Mouse (Mus musculus): ENCODE results near the gene Cds1. TPM values are rescaled to one million over a fixed set of nuclear protein-coding genes. Genes with fewer than 3 reads are reported as not detected.

Cds1 gene
- polyA plus RNA-seq, 1 experiment from 2014 or later, result 9.5 TPM

DNA sequence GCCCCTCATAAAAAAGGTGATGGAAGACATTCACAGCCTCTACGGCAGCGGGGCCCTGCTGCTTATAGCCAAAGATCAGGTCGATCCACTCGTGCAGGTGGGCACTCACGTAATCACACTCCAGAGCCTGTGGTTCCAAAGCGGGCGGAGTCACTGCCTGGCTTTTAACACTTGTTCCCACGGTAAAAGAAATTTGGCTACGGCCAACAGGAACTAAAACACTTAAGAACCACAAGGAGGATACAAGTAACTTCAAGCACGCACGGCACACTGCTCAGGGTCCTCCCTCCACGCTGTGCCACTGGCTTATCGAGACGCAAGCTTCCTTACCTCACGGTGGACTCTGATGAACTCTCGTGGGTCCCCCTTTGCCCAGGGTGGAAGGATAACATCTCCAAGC, 90.5 kb downstream of the Cds1 start:
- Histone ChIP-seq H3K4me3 (ENCODE audit: inconsistent target) (no peak overlapping the region), H3K27ac (no peak overlapping the region), H3K79me2 (ENCODE audit: inconsistent target) (no peaks in the 10 kb centered on the region), H3K36me3 (ENCODE audit: inconsistent target) (peaks cover 92% of the 10 kb centered on the region)
- 91% methylated on average over 16 of the region's 16 CpGs for WGBS (ENCODE audit: missing documents)

DNA sequence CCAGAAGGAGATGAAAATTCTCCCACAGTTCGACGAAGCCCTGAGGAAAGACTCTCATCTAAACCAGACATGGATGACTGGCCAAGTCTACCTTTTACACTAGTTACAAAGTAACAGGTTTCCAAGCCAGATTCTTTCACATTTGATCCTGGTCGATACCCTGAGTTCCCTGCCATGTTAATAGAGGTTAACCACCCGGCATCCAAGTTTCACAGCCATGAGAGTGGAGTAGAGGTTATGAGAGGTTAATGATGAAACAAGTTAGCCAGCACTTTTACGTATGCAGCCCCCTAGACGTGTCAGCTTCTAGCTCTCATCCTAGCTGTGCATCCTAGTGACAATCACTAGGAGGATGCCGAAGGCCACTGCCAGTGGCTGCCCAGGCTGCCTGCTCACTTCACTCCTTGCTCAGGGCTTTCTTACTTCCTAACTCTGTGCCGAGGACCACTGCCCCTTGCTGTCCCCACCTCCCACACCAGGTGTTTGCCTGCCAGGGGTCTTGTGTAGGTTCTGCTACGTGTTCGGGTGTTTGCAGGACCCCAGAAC, 94.0 kb downstream of the Cds1 start:
- H3K36me3 ChIP-seq (ENCODE audit: inconsistent target), result peaks cover 92% of the 10 kb centered on the region
- H3K27ac ChIP-seq, result no peak overlapping the region
- H3K79me2 ChIP-seq (ENCODE audit: inconsistent target), result no peaks in the 10 kb centered on the region
- H3K4me3 ChIP-seq (ENCODE audit: inconsistent target), result no peak overlapping the region
- WGBS (ENCODE audit: missing documents), result 92% methylated on average over 10 of the region's 10 CpGs

DNA sequence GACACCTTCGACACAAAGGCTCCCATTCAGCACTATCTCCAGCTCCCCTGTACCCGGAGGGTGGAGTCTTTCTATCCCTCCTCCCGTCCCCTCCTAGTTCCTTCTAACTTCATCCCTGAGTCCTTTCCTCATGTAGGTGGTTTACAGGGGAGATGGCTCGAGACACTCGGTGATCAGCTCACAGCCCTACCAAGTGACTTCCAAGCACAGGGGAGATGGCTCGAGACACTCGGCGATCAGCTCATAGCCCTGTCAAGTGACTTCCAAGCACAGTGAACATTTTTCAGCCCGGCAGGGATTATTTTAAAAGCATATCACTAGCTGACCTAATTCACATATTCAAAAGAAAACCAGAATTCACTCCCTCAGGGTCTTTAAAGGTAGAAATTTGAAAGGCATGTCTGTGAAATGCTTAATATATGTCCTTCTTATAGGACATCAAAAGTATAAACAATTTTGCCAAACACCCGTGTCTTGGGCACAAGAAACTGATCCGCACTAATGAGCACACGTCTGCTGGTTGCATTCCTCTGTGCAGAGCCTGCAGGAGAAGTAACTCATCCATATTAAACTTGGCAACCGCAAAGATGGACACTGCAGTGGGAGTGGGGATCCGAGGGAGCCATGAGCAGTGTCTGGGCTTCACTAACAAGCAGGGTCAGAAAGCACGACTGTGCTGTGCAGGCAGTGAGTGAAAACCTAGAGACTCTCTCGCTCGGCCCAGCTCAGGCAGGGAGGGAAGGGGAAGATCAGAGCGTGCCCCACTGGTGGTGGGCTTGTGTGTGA, 97.0 kb downstream of the Cds1 start:
- peaks cover 88% of the 10 kb centered on the region for H3K36me3 ChIP-seq (ENCODE audit: inconsistent target)
- H3K4me3 ChIP-seq (ENCODE audit: inconsistent target), result no peak overlapping the region
- 96% methylated on average over 18 of the region's 18 CpGs for WGBS (ENCODE audit: missing documents)
- H3K79me2 ChIP-seq (ENCODE audit: inconsistent target), result no peaks in the 10 kb centered on the region
- H3K27ac ChIP-seq, result no peak overlapping the region

DNA sequence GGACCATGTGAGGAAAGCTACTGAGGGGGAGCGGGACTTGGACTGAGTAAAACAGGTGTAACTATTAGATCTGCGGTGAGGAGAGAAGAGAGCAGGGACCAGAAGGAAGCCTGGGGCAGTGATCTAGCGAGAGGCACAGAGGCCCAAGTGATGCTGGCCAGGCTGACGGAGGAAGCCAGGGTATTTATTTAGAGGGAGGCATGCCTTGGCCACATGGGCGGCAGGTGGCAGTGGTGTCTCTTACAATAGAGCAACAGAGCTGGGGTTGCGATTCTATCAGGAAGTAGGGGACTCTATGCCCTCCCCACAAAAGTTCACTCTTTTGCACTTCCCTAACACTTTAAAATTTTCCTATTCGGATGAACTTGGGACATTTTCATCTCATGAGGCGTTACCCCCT, 97.7 kb downstream of the Cds1 start:
- Histone ChIP-seq H3K4me3 (ENCODE audit: inconsistent target) (no peak overlapping the region), H3K27ac (no peak overlapping the region), H3K79me2 (ENCODE audit: inconsistent target) (no peaks in the 10 kb centered on the region), H3K36me3 (ENCODE audit: inconsistent target) (peaks cover 88% of the 10 kb centered on the region)
- 91% methylated on average over 8 of the region's 8 CpGs for WGBS (ENCODE audit: missing documents)

DNA sequence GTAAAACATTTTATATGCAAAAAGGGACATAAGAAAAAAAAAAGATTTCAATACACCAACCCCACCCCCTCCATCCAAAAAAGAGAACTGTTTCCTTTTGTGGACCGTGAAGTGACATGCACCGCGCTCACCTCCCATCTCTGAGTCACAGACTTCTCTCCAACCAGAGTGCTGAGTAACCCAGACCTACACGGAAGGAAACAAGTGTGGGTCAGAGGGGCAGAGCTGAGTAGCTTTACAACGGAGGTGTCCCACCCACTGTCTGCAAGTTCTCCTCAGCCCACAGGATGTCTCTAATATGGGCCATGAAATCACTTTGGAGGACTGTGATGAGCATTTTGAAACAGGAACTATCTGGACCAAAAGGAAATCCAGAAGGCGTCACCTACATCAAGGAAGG, 99.0 kb downstream of the Cds1 start:
- peaks cover 88% of the 10 kb centered on the region for H3K36me3 ChIP-seq (ENCODE audit: inconsistent target)
- no peaks in the 10 kb centered on the region for H3K79me2 ChIP-seq (ENCODE audit: inconsistent target)
- H3K27ac ChIP-seq, result no peak overlapping the region
- 21% methylated on average over 6 of the region's 6 CpGs for WGBS (ENCODE audit: missing documents)
- no peak overlapping the region for H3K4me3 ChIP-seq (ENCODE audit: inconsistent target)

DNA sequence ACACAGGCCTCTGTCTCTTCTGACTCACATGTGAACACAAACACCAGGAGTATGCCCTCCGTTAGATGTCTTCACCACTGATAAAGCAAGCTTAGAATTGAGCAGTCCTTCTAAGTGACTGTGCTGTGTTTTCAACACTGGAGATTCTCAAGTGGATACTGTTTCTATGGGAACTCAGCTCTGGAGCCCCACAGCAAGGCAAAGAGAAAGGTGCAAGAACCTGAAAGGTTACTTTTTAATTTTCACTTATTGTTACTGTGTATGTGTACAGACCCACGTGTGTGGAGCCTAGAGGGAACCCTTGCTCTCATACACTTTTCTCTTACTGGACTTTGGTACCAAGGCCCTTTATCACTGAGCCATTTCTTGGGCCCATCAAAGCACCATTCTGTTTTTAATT, 101.8 kb downstream of the Cds1 start:
- no peak overlapping the region for H3K4me3 ChIP-seq (ENCODE audit: inconsistent target)
- WGBS (ENCODE audit: missing documents), result 93% methylated on average over 2 of the region's 2 CpGs
- H3K27ac ChIP-seq, result no peak overlapping the region
- H3K36me3 ChIP-seq (ENCODE audit: inconsistent target), result peaks cover 94% of the 10 kb centered on the region
- H3K79me2 ChIP-seq (ENCODE audit: inconsistent target), result no peaks in the 10 kb centered on the region

Other genes starting within 250 kb of the Cds1 start
- gene Nkx6-1, start 100.1 kb upstream of the Cds1 start, polyA plus RNA-seq (2018), result not detected in 3 replicates